Mouse (Mus musculus): ENCODE data around the gene Timmdc1. TPM values are rescaled to one million over a fixed set of nuclear protein-coding genes. Genes with fewer than 3 reads are reported as not detected.

Timmdc1 gene
- polyA plus RNA-seq (2014; fragmentation: Nextera tagmentation; extraction: Ambion mirVana): 22.3 and 22.8 TPM in 2 replicates

- peak within 1 kb of the TSS; percentile 94 for H3K4me3 ChIP-seq (ENCODE audit: low read depth, low read length)
- under 1% methylated on average over 70 of the region's 73 CpGs for WGBS
- peaks cover 10% of the 10 kb centered on the region for H3K4me1 ChIP-seq (replicated peaks; ENCODE audit: control insufficient read depth, insufficient read depth, low read length)
- DNase-seq (ENCODE audit: low spot score) (peak; percentile 97), ATAC-seq (replicated peaks; ENCODE audit: low FRiP score, low TSS enrichment, low read depth) (peak; percentile 98)
- H3K27me3 ChIP-seq (replicated peaks; ENCODE audit: control insufficient read depth, insufficient read depth, low read length): no peaks in the 10 kb centered on the region
- peaks cover 40% of the 10 kb centered on the region for H3K36me3 ChIP-seq (ENCODE audit: control insufficient read depth, insufficient read depth, low read length)
- peak within 1 kb of the TSS; percentile 92 for H3K27ac ChIP-seq (ENCODE audit: low read depth)
- H3K4me2 ChIP-seq (ENCODE audit: low read length): peak within 1 kb of the TSS; percentile 64
- H3K9me3 ChIP-seq (ENCODE audit: control insufficient read depth, low read length): no peaks in the 10 kb centered on the region
- H3K9ac ChIP-seq (ENCODE audit: low read length): peak within 1 kb of the TSS; percentile 94
These were observed at the start of gene Timmdc1 for GRCm38 (mm10) chr16:38522129-38523084. TSS of gene Timmdc1 (minus strand) at chr16:38522663.

- Histone ChIP-seq H3K27me3 (replicated peaks; ENCODE audit: control insufficient read depth, insufficient read depth, low read length) (no peaks in the 10 kb centered on the region), H3K27ac (ENCODE audit: low read depth) (no peak overlapping the region), H3K9ac (ENCODE audit: low read length) (no peak overlapping the region), H3K36me3 (ENCODE audit: control insufficient read depth, insufficient read depth, low read length) (peaks cover 86% of the 10 kb centered on the region), H3K4me3 (ENCODE audit: low read depth, low read length) (no peak overlapping the region), H3K9me3 (ENCODE audit: control insufficient read depth, low read length) (no peaks in the 10 kb centered on the region), H3K4me2 (ENCODE audit: low read length) (no peak overlapping the region), H3K4me1 (replicated peaks; ENCODE audit: control insufficient read depth, insufficient read depth, low read length) (no peaks in the 10 kb centered on the region)
- ATAC-seq (replicated peaks; ENCODE audit: low FRiP score, low TSS enrichment, low read depth): no peak
- no peak for DNase-seq (ENCODE audit: low spot score)
- 98% methylated on average over 3 of the region's 3 CpGs for WGBS
These were observed 49.0 kb upstream of the Timmdc1 start for GRCm38 (mm10) chr16:38571481-38571880.

- DNase-seq (ENCODE audit: low spot score): no peak
- Histone ChIP-seq H3K4me1 (replicated peaks; ENCODE audit: control insufficient read depth, insufficient read depth, low read length) (peaks cover 8% of the 10 kb centered on the region), H3K9me3 (ENCODE audit: control insufficient read depth, low read length) (no peaks in the 10 kb centered on the region), H3K36me3 (ENCODE audit: control insufficient read depth, insufficient read depth, low read length) (peaks cover 82% of the 10 kb centered on the region), H3K27ac (ENCODE audit: low read depth) (no peak overlapping the region), H3K9ac (ENCODE audit: low read length) (no peak overlapping the region), H3K27me3 (replicated peaks; ENCODE audit: control insufficient read depth, insufficient read depth, low read length) (no peaks in the 10 kb centered on the region), H3K4me3 (ENCODE audit: low read depth, low read length) (no peak overlapping the region), H3K4me2 (ENCODE audit: low read length) (no peak overlapping the region)
- ATAC-seq (replicated peaks; ENCODE audit: low FRiP score, low TSS enrichment, low read depth): no peak
- 95% methylated on average over 5 of the region's 5 CpGs for WGBS
These were observed 45.7 kb upstream of the Timmdc1 start for GRCm38 (mm10) chr16:38568192-38568591.

GRCm38 (mm10) chr16:38563516-38563915, 41.1 kb upstream of the Timmdc1 start:
- H3K4me3 ChIP-seq (ENCODE audit: low read depth, low read length): peak overlapping the region; percentile 97
- no peak for ATAC-seq (replicated peaks; ENCODE audit: low FRiP score, low TSS enrichment, low read depth)

GRCm38 (mm10) chr16:38562968-38563327, 40.5 kb upstream of the Timmdc1 start:
- Histone ChIP-seq H3K9ac (ENCODE audit: low read length) (peak overlapping the region; percentile 97), H3K36me3 (ENCODE audit: control insufficient read depth, insufficient read depth, low read length) (peaks cover 33% of the 10 kb centered on the region), H3K4me2 (ENCODE audit: low read length) (peak overlapping the region; percentile 87), H3K9me3 (ENCODE audit: control insufficient read depth, low read length) (no peaks in the 10 kb centered on the region), H3K4me1 (replicated peaks; ENCODE audit: control insufficient read depth, insufficient read depth, low read length) (peaks cover 8% of the 10 kb centered on the region), H3K27ac (ENCODE audit: low read depth) (peak overlapping the region; percentile 69), H3K4me3 (ENCODE audit: low read depth, low read length) (peak overlapping the region; percentile 97), H3K27me3 (replicated peaks; ENCODE audit: control insufficient read depth, insufficient read depth, low read length) (0 out of 2 replicates have a peak, but pooled peaks cover 3% of the 10 kb centered on the region)
- under 1% methylated on average over 25 of the region's 25 CpGs for WGBS
- no peak for DNase-seq (ENCODE audit: low spot score)
- no peak; the same call in 1 of the 2 replicates for ATAC-seq (replicated peaks; ENCODE audit: low FRiP score, low TSS enrichment, low read depth)

More at GRCm38 (mm10) chr16:38563516-38563915, 41.1 kb upstream of the Timmdc1 start:
- H3K27me3 ChIP-seq (replicated peaks; ENCODE audit: control insufficient read depth, insufficient read depth, low read length): 0 out of 2 replicates have a peak, but pooled peaks cover 3% of the 10 kb centered on the region
- H3K9me3 ChIP-seq (ENCODE audit: control insufficient read depth, low read length): no peaks in the 10 kb centered on the region
- peaks cover 38% of the 10 kb centered on the region for H3K36me3 ChIP-seq (ENCODE audit: control insufficient read depth, insufficient read depth, low read length)
- peak overlapping the region; percentile 69; the same call in 1 of the 2 replicates for H3K27ac ChIP-seq (ENCODE audit: low read depth)
- DNase-seq (ENCODE audit: low spot score): no peak
- peak overlapping the region; percentile 97 for H3K9ac ChIP-seq (ENCODE audit: low read length)
- H3K4me2 ChIP-seq (ENCODE audit: low read length): peak overlapping the region; percentile 87
- H3K4me1 ChIP-seq (replicated peaks; ENCODE audit: control insufficient read depth, insufficient read depth, low read length): peaks cover 8% of the 10 kb centered on the region
- 29% methylated on average over 10 of the region's 10 CpGs for WGBS

- peak; percentile 97 for DNase-seq (ENCODE audit: low spot score)
- Histone ChIP-seq H3K36me3 (ENCODE audit: control insufficient read depth, insufficient read depth, low read length) (peaks cover 27% of the 10 kb centered on the region), H3K4me2 (ENCODE audit: low read length) (peak overlapping the region; percentile 87), H3K27ac (ENCODE audit: low read depth) (peak overlapping the region; percentile 69), H3K9me3 (ENCODE audit: control insufficient read depth, low read length) (no peaks in the 10 kb centered on the region), H3K27me3 (replicated peaks; ENCODE audit: control insufficient read depth, insufficient read depth, low read length) (0 out of 2 replicates have a peak, but pooled peaks cover 3% of the 10 kb centered on the region), H3K4me3 (ENCODE audit: low read depth, low read length) (peak overlapping the region; percentile 97), H3K4me1 (replicated peaks; ENCODE audit: control insufficient read depth, insufficient read depth, low read length) (peaks cover 8% of the 10 kb centered on the region), H3K9ac (ENCODE audit: low read length) (peak overlapping the region; percentile 97)
- ATAC-seq (replicated peaks; ENCODE audit: low FRiP score, low TSS enrichment, low read depth): peak; percentile 98
- 7% methylated on average over 37 of the region's 37 CpGs for WGBS
These were observed 39.9 kb upstream of the Timmdc1 start for GRCm38 (mm10) chr16:38562131-38562967.

GRCm38 (mm10) chr16:38558221-38558748, 35.8 kb upstream of the Timmdc1 start, which contains the start of gene Tmem39a:
TSS of gene Tmem39a (plus strand) at chr16:38558698.
- DNase-seq (ENCODE audit: low spot score) (no peak), ATAC-seq (replicated peaks; ENCODE audit: low FRiP score, low TSS enrichment, low read depth) (no peak)
- H3K4me2 ChIP-seq (ENCODE audit: low read length): no peak within 1 kb of the TSS
- H3K36me3 ChIP-seq (ENCODE audit: control insufficient read depth, insufficient read depth, low read length): no peaks in the 10 kb centered on the region
- H3K27ac ChIP-seq (ENCODE audit: low read depth): no peak within 1 kb of the TSS
- peaks cover 9% of the 10 kb centered on the region; the same call in 1 of the 2 replicates for H3K27me3 ChIP-seq (replicated peaks; ENCODE audit: control insufficient read depth, insufficient read depth, low read length)
- 78% methylated on average over 3 of the region's 3 CpGs for WGBS
- H3K9ac ChIP-seq (ENCODE audit: low read length): no peak within 1 kb of the TSS
- no peaks in the 10 kb centered on the region for H3K9me3 ChIP-seq (ENCODE audit: control insufficient read depth, low read length)
- H3K4me1 ChIP-seq (replicated peaks; ENCODE audit: control insufficient read depth, insufficient read depth, low read length): no peaks in the 10 kb centered on the region
- H3K4me3 ChIP-seq (ENCODE audit: low read depth, low read length): no peak within 1 kb of the TSS

- WGBS: 85% methylated on average over 3 of the region's 3 CpGs
- Histone ChIP-seq H3K9me3 (ENCODE audit: control insufficient read depth, low read length) (no peaks in the 10 kb centered on the region), H3K4me3 (ENCODE audit: low read depth, low read length) (no peak overlapping the region), H3K27me3 (replicated peaks; ENCODE audit: control insufficient read depth, insufficient read depth, low read length) (peaks cover 12% of the 10 kb centered on the region; the same call in 1 of the 2 replicates), H3K27ac (ENCODE audit: low read depth) (no peak overlapping the region), H3K4me1 (replicated peaks; ENCODE audit: control insufficient read depth, insufficient read depth, low read length) (no peaks in the 10 kb centered on the region), H3K36me3 (ENCODE audit: control insufficient read depth, insufficient read depth, low read length) (no peaks in the 10 kb centered on the region), H3K4me2 (ENCODE audit: low read length) (no peak overlapping the region), H3K9ac (ENCODE audit: low read length) (no peak overlapping the region)
- DNase-seq (ENCODE audit: low spot score) (no peak), ATAC-seq (replicated peaks; ENCODE audit: low FRiP score, low TSS enrichment, low read depth) (no peak)
These were observed 33.5 kb upstream of the Timmdc1 start for GRCm38 (mm10) chr16:38555988-38556387.

All from intestine, embryonic 14.5 days (tissue).